Mouse (Mus musculus): ENCODE data around the gene Acsf3. TPM values are rescaled to one million over a fixed set of nuclear protein-coding genes. Genes with fewer than 3 reads are reported as not detected.

Gene Acsf3
- polyA plus RNA-seq, 1 experiment: 9.7 TPM

- Histone ChIP-seq H3K9me3 (replicated peaks; ENCODE audit: control insufficient read depth, insufficient read depth, low read length, poor library complexity, severe bottlenecking) (no peaks in the 10 kb centered on the region), H3K36me3 (ENCODE audit: control insufficient read depth, insufficient read depth, low read length, poor library complexity, severe bottlenecking) (no peaks in the 10 kb centered on the region), H3K27ac (ENCODE audit: insufficient read depth, low read length) (no peak overlapping the region), H3K27me3 (ENCODE audit: control insufficient read depth, insufficient read depth, low read length, poor library complexity, severe bottlenecking) (no peaks in the 10 kb centered on the region), H3K9ac (ENCODE audit: low read depth, poor library complexity, severe bottlenecking) (no peak overlapping the region), H3K4me3 (ENCODE audit: low read depth, low read length) (no peak overlapping the region), H3K4me1 (ENCODE audit: control insufficient read depth, insufficient read depth, low read length) (no peaks in the 10 kb centered on the region)
- TF ChIP-seq CTCF (IDR thresholded peaks at IDR 0.05; ENCODE audit: low read depth, low read length) (no peak), EP300 (IDR thresholded peaks at IDR 0.05; ENCODE audit: insufficient read depth, low read depth, low read length) (no peak), POLR2A (IDR thresholded peaks at IDR 0.05; ENCODE audit: insufficient read depth, low read length) (no peak)
Observed at GRCm38 (mm10) chr8:122852546-122852905, 77.2 kb downstream of the Acsf3 start.

GRCm38 (mm10) chr8:122853340-122853771, 78.1 kb downstream of the Acsf3 start:
- Histone ChIP-seq H3K4me1 (ENCODE audit: control insufficient read depth, insufficient read depth, low read length) (no peaks in the 10 kb centered on the region), H3K27me3 (ENCODE audit: control insufficient read depth, insufficient read depth, low read length, poor library complexity, severe bottlenecking) (no peaks in the 10 kb centered on the region), H3K4me3 (ENCODE audit: low read depth, low read length) (no peak overlapping the region), H3K9me3 (replicated peaks; ENCODE audit: control insufficient read depth, insufficient read depth, low read length, poor library complexity, severe bottlenecking) (no peaks in the 10 kb centered on the region), H3K27ac (ENCODE audit: insufficient read depth, low read length) (no peak overlapping the region), H3K36me3 (ENCODE audit: control insufficient read depth, insufficient read depth, low read length, poor library complexity, severe bottlenecking) (no peaks in the 10 kb centered on the region), H3K9ac (ENCODE audit: low read depth, poor library complexity, severe bottlenecking) (no peak overlapping the region)
- TF ChIP-seq CTCF (IDR thresholded peaks at IDR 0.05; ENCODE audit: low read depth, low read length) (no peak), EP300 (IDR thresholded peaks at IDR 0.05; ENCODE audit: insufficient read depth, low read depth, low read length) (no peak)

GRCm38 (mm10) chr8:122854388-122854787, 79.1 kb downstream of the Acsf3 start:
- Histone ChIP-seq H3K9ac (ENCODE audit: low read depth, poor library complexity, severe bottlenecking) (no peak overlapping the region), H3K9me3 (replicated peaks; ENCODE audit: control insufficient read depth, insufficient read depth, low read length, poor library complexity, severe bottlenecking) (no peaks in the 10 kb centered on the region), H3K4me3 (ENCODE audit: low read depth, low read length) (no peak overlapping the region), H3K4me1 (ENCODE audit: control insufficient read depth, insufficient read depth, low read length) (no peaks in the 10 kb centered on the region), H3K36me3 (ENCODE audit: control insufficient read depth, insufficient read depth, low read length, poor library complexity, severe bottlenecking) (no peaks in the 10 kb centered on the region), H3K27ac (ENCODE audit: insufficient read depth, low read length) (no peak overlapping the region), H3K27me3 (ENCODE audit: control insufficient read depth, insufficient read depth, low read length, poor library complexity, severe bottlenecking) (no peaks in the 10 kb centered on the region)
- TF ChIP-seq POLR2A (IDR thresholded peaks at IDR 0.05; ENCODE audit: insufficient read depth, low read length) (no peak), CTCF (IDR thresholded peaks at IDR 0.05; ENCODE audit: low read depth, low read length) (no peak), EP300 (IDR thresholded peaks at IDR 0.05; ENCODE audit: insufficient read depth, low read depth, low read length) (no peak)

- Histone ChIP-seq H3K36me3 (ENCODE audit: control insufficient read depth, insufficient read depth, low read length, poor library complexity, severe bottlenecking) (no peaks in the 10 kb centered on the region), H3K9ac (ENCODE audit: low read depth, poor library complexity, severe bottlenecking) (no peak overlapping the region), H3K27me3 (ENCODE audit: control insufficient read depth, insufficient read depth, low read length, poor library complexity, severe bottlenecking) (no peaks in the 10 kb centered on the region), H3K9me3 (replicated peaks; ENCODE audit: control insufficient read depth, insufficient read depth, low read length, poor library complexity, severe bottlenecking) (no peaks in the 10 kb centered on the region), H3K27ac (ENCODE audit: insufficient read depth, low read length) (no peak overlapping the region), H3K4me3 (ENCODE audit: low read depth, low read length) (no peak overlapping the region), H3K4me1 (ENCODE audit: control insufficient read depth, insufficient read depth, low read length) (no peaks in the 10 kb centered on the region)
- TF ChIP-seq POLR2A (IDR thresholded peaks at IDR 0.05; ENCODE audit: insufficient read depth, low read length) (no peak), CTCF (IDR thresholded peaks at IDR 0.05; ENCODE audit: low read depth, low read length) (no peak), EP300 (IDR thresholded peaks at IDR 0.05; ENCODE audit: insufficient read depth, low read depth, low read length) (no peak)
Observed at GRCm38 (mm10) chr8:122855123-122855522, 79.8 kb downstream of the Acsf3 start.

DNA sequence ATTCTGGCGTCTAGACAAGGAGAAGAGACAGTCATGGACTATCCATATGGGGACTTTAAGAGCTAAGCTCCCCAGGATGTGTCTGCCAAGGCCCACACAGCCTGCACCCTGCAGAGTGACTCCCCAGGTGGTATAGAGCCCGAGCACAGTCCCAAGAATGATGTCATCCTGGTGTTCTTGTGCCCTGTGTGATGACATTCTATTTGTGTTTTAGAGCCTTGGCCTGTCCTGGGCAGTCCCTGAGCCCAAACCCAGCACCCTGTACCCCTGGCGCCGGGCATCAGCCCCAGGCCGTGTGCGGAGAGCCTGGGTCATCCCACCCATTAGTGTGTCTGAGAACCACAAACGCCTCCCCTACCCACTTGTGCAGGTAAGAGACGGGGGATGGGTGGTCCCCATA, 81.0 kb downstream of the Acsf3 start:
- H3K4me1 ChIP-seq (ENCODE audit: control insufficient read depth, insufficient read depth, low read length): no peaks in the 10 kb centered on the region

DNA sequence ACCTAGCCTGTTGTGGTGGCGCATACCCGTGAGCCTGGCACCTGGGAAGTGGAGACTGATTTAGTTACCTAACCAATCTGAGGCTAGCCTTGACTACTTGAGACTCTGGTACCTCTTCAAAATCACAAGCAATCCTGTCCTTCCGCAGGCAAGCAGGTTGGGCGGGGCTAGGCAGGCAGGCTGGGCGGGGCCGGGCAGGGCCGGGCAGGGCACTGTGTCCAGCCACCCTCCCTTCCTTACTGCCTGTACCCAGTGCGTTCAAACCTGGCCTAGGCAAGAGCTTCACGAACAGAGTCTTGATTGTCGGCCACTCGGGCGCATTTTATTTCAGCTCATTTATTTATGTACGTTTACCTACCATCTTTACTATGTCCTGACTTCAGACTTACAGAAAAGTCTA, 84.6 kb downstream of the Acsf3 start:
- H3K9me3 ChIP-seq (replicated peaks; ENCODE audit: control insufficient read depth, insufficient read depth, low read length, poor library complexity, severe bottlenecking): peaks cover 14% of the 10 kb centered on the region
- no peak overlapping the region for H3K4me3 ChIP-seq (ENCODE audit: low read depth, low read length)
- H3K27me3 ChIP-seq (ENCODE audit: control insufficient read depth, insufficient read depth, low read length, poor library complexity, severe bottlenecking): no peaks in the 10 kb centered on the region
- TF ChIP-seq EP300 (IDR thresholded peaks at IDR 0.05; ENCODE audit: insufficient read depth, low read depth, low read length) (no peak), POLR2A (IDR thresholded peaks at IDR 0.05; ENCODE audit: insufficient read depth, low read length) (no peak), CTCF (IDR thresholded peaks at IDR 0.05; ENCODE audit: low read depth, low read length) (no peak)
- no peaks in the 10 kb centered on the region for H3K4me1 ChIP-seq (ENCODE audit: control insufficient read depth, insufficient read depth, low read length)
- H3K9ac ChIP-seq (ENCODE audit: low read depth, poor library complexity, severe bottlenecking): no peak overlapping the region
- no peak overlapping the region for H3K27ac ChIP-seq (ENCODE audit: insufficient read depth, low read length)
- H3K36me3 ChIP-seq (ENCODE audit: control insufficient read depth, insufficient read depth, low read length, poor library complexity, severe bottlenecking): no peaks in the 10 kb centered on the region

More for the DNA sequence above, 81.0 kb downstream of the Acsf3 start:
- Histone ChIP-seq H3K9ac (ENCODE audit: low read depth, poor library complexity, severe bottlenecking) (no peak overlapping the region), H3K36me3 (ENCODE audit: control insufficient read depth, insufficient read depth, low read length, poor library complexity, severe bottlenecking) (no peaks in the 10 kb centered on the region), H3K27me3 (ENCODE audit: control insufficient read depth, insufficient read depth, low read length, poor library complexity, severe bottlenecking) (no peaks in the 10 kb centered on the region), H3K27ac (ENCODE audit: insufficient read depth, low read length) (no peak overlapping the region), H3K4me3 (ENCODE audit: low read depth, low read length) (no peak overlapping the region), H3K9me3 (replicated peaks; ENCODE audit: control insufficient read depth, insufficient read depth, low read length, poor library complexity, severe bottlenecking) (no peaks in the 10 kb centered on the region)
- TF ChIP-seq POLR2A (IDR thresholded peaks at IDR 0.05; ENCODE audit: insufficient read depth, low read length) (no peak), EP300 (IDR thresholded peaks at IDR 0.05; ENCODE audit: insufficient read depth, low read depth, low read length) (no peak), CTCF (IDR thresholded peaks at IDR 0.05; ENCODE audit: low read depth, low read length) (no peak)

Data from ES-Bruce4 (cell line).